Mouse (Mus musculus) macrophage (primary cell): ENCODE measurements around the gene Gtf2a2. TPM values are rescaled to one million over a fixed set of nuclear protein-coding genes. Genes with fewer than 3 reads are reported as not detected.

Experiments
- H3K27ac ChIP-seq: fragments of 350-480 bp; formaldehyde crosslinking; 2 replicates; pipeline ENCODE4 v1.9.0; 2021
- H3K36me3 ChIP-seq: fragments of 350-480 bp; formaldehyde crosslinking; 2 replicates; pipeline ENCODE4 v1.9.0; 2021; ENCODE audit errors: inconsistent target
- H3K4me3 ChIP-seq: fragments of 350-480 bp; formaldehyde crosslinking; 2 replicates; pipeline ENCODE4 v1.9.0; 2021; ENCODE audit errors: inconsistent target
- H3K79me2 ChIP-seq: fragments of 350-480 bp; formaldehyde crosslinking; 2 replicates; pipeline ENCODE4 v1.9.0; 2021; ENCODE audit errors: inconsistent target
- WGBS: methylation state at CpG from one replicate; pipeline ENCODE4 v1.1.7; 2026; ENCODE audit warnings: inconsistent platforms; ENCODE audit not compliant: missing documents; 5-methylcytosine and 5-hydroxymethylcytosine counted together
- polyA plus RNA-seq: library from polyadenylated mRNA; stranded (reverse); fragments of 250-400 nt; gene quantifications from 3 replicates; pipeline ENCODE4 v1.2.4, GENCODE M21; 2018; ENCODE audit warnings: inconsistent platforms
- total RNA-seq, 78 experiments: library from RNA; depleted of rRNA; stranded (reverse); fragments of 250-400 nt; gene quantifications; 1 replicate in 9 of 78; 2 replicates in 24 of 78; 3 replicates in 43 of 78; 4 replicates in 2 of 78; pipeline ENCODE4 v1.2.4; 2018; ENCODE audit warnings: inconsistent platforms in 56 of 78

Gtf2a2 gene
- 100 to 1,000 TPM in 15 of 26 experiments, 10 to 100 TPM in 11; 45.5 to 199 (median 114) TPM for total RNA-seq (2018; cell fraction: chromatin; rRNA removed)
- total RNA-seq (2018; cell fraction: cytosol; rRNA removed): 10 to 100 TPM; 19.8 to 39.3 (median 29.5) TPM
- total RNA-seq (2018; cell fraction: nucleus; rRNA removed): 100 to 1,000 TPM in 7 of 26 experiments, 10 to 100 TPM in 19; 58.4 to 165 (median 76.7) TPM
- polyA plus RNA-seq: 35.0 to 52.9 TPM (median 40.1 TPM) in 3 replicates

DNA sequence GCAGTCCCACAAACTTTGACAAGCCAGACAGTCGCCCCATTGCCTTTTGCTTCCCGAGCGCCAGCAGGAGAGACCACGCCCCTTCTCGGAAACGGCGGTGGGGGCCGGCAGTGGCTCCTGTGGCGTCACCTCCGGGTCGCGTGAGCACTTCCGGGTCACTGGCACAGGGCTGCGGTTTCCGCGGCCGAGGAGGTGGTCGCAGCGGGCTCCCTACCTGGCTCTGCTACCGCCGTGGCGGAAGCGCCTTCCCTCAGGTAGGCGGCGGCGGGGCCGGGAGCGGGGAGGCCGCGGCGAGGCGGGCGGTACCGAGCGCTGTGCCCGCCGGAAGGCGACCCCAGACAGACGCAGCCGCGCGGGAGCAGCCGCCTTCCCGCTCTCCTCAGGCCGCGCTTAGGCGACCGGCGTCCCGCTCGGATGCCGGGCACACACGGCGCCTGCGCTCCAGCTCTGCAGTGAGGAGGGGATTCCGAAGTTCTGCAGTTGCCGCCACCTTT, at the start of gene Gtf2a2:
TSS of gene Gtf2a2 (plus strand) at position 143 of the 494 bp plus-strand sequence.
- H3K4me3 ChIP-seq: peak within 1 kb of the TSS; percentile 78
- under 1% methylated on average over 37 of the region's 57 CpGs for WGBS
- H3K27ac ChIP-seq: peak within 1 kb of the TSS; percentile 56
- peaks cover 48% of the 10 kb centered on the region for H3K79me2 ChIP-seq
- H3K36me3 ChIP-seq: peaks cover 20% of the 10 kb centered on the region; the same call in 1 of the 2 replicates

DNA sequence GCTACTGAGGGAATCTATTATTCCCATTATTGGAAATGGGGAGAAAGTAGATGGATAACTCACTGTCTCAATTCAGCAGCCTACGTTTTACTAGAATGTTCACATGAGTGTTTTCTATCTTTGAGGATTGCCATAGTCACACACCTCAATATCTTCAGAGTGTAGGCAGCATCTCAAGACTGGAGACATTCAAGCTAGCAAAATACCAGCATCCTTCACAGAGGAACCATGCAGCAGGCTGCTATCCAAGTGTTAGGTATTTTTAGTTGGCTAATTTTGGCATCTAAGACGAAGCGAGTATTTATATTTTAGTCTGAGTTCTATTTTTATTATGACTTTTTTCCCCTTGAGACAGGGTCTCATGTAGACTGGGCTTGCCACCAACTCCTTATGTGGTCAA, 48.0 kb upstream of the Gtf2a2 start:
- Histone ChIP-seq H3K4me3 (no peak overlapping the region), H3K36me3 (no peaks in the 10 kb centered on the region), H3K27ac (no peak overlapping the region), H3K79me2 (no peaks in the 10 kb centered on the region)
- WGBS: 81% methylated on average over 3 of the region's 3 CpGs

DNA sequence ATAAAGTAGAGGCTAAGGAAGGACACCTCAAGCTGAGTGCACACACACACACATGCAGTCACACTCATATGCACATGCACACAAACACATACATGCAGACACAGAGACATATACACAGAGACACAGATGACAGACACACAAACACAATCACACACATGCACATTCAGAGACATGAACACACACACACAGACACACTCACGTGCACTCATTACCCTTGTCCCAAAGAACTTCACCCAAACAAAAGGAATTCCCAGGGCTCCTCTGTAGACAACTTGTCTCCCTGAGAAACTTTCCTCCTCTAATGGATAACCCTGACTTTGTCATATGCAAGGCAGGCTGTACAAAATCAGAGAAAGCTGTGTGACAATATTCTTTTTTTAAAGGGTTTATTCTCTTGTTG, 26.8 kb upstream of the Gtf2a2 start:
- H3K36me3 ChIP-seq: no peaks in the 10 kb centered on the region

DNA sequence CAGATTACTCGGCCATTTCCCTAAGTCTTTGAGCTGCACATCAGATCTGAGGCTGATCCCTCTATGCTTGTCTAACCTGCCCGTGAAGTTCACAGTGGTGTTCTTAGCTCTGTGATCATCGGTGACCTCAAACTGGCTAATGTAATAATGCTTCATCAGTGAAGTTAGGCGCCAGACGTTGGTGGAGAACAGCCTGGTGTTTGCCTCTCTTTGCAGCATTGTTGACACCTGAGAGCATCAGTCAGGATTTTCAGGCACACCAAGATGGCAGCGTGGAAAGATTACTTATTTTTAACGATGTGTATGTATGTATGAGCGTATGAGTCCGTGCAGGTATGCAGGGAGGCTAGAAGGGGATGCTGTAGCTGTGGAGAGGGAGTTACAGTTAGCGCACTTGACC, 26.3 kb upstream of the Gtf2a2 start:
- 99% methylated on average over 10 of the region's 10 CpGs for WGBS
- no peak overlapping the region for H3K27ac ChIP-seq
- no peaks in the 10 kb centered on the region for H3K36me3 ChIP-seq
- H3K79me2 ChIP-seq: peaks cover 13% of the 10 kb centered on the region
- no peak overlapping the region for H3K4me3 ChIP-seq

More for the DNA sequence above, 26.8 kb upstream of the Gtf2a2 start:
- WGBS: 100% methylated on average over 1 of the region's 1 CpGs
- H3K79me2 ChIP-seq: peaks cover 8% of the 10 kb centered on the region
- H3K27ac ChIP-seq: no peak overlapping the region
- H3K4me3 ChIP-seq: no peak overlapping the region

DNA sequence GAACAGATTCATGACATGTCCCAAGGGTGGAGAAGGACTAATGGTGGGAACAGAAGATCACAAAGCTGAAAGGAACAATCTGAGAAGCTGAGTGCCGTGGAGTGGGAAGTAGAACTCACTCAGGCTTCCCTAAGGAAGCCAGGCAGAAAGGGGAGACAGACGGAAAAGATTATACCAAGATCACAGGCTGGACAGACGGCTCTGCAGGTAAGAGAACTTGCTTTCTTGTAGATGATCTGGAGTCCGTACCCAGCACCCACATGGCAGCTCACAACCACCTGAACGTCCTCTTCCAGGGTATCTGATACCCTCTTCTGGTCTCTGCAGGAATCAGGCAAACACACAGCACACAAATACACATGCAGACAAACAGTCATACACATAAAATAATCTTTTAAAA, 25.8 kb upstream of the Gtf2a2 start:
- Histone ChIP-seq H3K4me3 (no peak overlapping the region), H3K36me3 (no peaks in the 10 kb centered on the region), H3K27ac (no peak overlapping the region), H3K79me2 (peaks cover 18% of the 10 kb centered on the region)
- 93% methylated on average over 5 of the region's 5 CpGs for WGBS

DNA sequence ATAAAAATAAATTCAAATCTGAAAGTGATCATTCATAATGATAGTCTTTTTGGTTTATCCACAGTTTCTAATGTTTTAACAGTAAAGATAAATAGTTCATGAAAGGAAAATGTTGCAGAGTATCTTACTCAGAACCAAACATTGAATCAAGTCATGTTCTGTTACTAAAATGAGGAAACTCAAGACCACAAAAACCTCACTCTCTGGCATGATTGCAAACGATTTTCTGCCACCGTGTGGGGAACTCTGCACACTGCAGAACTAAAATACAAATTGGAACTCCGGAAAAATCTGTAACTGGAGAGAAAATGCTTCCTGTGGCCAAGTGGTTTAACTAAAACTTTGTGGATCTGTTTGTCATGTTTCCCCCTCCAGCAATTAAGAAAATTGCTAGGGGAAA, 24.8 kb upstream of the Gtf2a2 start:
- Histone ChIP-seq H3K36me3 (no peaks in the 10 kb centered on the region), H3K27ac (no peak overlapping the region), H3K4me3 (no peak overlapping the region), H3K79me2 (peaks cover 28% of the 10 kb centered on the region)
- WGBS: 0% methylated on average over 3 of the region's 3 CpGs

DNA sequence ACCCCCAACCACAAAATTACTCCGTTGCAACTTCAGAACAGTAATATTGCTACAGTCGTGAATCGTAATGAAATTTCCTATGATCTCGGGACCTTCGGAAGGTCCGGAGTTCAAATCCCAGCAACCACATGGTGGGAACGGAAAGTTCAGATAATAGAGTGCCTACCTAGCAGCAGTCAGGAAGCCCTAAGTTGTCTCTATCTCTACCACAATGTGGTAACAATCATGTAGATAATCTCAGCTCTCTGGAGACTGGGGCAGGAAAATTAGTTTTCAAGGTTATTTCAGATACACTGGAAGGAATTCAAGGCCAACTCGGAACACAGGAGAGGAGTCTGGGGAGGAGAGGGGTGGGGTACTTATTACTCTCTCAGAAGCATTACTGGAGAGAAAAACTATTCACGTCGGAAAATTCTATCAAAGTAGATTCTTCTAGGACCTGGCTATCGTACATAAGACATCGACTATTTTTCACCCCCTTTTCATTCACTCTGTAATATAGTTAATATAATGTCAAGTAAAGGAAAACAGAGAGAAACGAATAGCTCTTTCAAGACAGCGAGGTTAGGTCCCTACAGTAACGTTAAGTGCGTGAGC, 23.5 kb upstream of the Gtf2a2 start:
- Histone ChIP-seq H3K27ac (peak overlapping the region; percentile 46), H3K36me3 (no peaks in the 10 kb centered on the region), H3K79me2 (peaks cover 35% of the 10 kb centered on the region), H3K4me3 (peak overlapping the region; percentile 21; the same call in 1 of the 2 replicates)
- 31% methylated on average over 16 of the region's 16 CpGs for WGBS

DNA sequence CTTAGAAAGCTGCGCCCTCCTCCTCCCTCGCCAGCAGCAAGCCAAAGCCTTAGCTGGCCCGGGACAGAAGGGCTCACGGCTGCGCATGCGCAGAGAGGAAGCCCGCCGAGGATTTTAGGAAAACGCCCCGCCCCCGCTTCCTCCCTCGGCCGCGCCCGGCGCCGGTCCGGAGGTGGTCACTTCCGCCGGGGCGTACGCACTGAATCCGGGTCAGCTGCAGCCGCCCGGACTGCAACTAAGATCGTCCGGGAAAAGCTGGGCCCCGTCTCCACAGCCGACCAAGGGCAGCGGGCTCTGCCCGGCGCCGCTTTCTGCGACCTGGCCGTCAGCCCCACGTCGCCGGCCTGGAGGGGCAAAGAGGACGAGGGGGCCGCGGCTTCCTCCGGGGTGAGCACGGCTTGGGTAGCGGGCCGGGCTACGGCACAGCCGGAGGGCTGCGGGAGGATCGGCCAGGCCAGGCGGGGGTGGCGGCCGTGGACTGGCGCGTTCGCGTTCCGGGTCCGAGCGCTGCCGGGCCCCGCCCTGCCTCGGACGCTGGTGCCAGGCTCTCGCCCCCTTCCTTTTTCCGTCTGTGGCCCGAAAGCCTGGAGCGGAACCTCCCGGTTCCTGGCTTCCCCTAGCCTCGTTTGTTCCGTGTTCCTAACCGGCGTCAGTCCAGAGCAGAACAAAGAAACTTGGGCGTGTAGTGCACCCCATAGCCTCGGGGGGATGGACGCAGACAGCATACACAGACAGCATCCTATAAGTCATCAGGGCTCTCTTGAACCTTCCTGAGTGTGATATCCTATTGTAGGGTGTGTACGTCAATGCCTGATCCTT, 22.8 kb upstream of the Gtf2a2 start, which contains the start of gene Bnip2:
TSS of gene Bnip2 (plus strand) at position 164 of the 819 bp plus-strand sequence.
- Histone ChIP-seq H3K36me3 (no peaks in the 10 kb centered on the region), H3K4me3 (peak within 1 kb of the TSS; percentile 76), H3K79me2 (peaks cover 43% of the 10 kb centered on the region), H3K27ac (peak within 1 kb of the TSS; percentile 68)
- WGBS: under 1% methylated on average over 60 of the region's 76 CpGs

DNA sequence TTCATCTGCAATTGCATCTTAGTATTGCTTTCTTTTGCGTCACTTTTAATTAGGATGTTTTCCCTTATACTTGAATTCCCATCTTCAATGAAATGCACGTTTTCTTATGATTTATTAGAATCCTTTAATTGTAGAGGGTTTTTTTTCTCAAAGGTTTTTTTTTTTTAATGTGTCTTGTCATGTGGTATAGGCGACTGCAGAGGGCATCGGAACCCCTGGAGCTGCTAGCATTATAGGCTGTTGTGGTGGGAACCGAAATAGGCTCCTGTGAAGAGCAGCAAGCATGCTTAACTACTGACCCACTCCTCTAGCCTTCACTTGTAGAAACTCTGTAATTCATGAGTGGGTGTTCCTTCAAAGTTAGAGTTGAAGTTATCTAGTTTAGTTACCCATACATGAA, 22.0 kb upstream of the Gtf2a2 start:
- H3K4me3 ChIP-seq: peak overlapping the region; percentile 76
- 0 out of 2 replicates have a peak, but pooled peaks cover 1% of the 10 kb centered on the region for H3K36me3 ChIP-seq
- WGBS: 9% methylated on average over 5 of the region's 5 CpGs
- peaks cover 51% of the 10 kb centered on the region for H3K79me2 ChIP-seq
- peak overlapping the region; percentile 68 for H3K27ac ChIP-seq

DNA sequence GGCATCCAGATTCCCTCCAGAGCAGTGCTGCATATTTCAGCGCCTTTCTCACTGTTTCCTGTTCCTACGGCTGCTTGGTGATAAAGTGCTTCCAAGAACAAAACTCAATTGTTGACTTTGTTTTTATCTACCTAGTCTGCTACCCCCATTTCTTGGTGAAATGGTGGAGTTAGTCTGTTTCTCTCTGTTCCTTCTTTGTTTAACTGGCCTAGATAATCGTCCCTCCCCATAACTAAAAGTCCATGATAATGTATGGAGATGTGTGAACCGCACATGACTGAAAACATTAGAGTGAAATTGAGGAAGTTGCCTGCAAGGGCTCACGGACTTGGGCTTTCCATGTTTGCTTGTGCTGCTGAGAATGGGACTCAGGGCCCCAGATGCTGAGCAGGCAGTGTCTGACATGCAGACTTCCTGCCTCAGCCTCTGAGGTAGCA, 19.5 kb upstream of the Gtf2a2 start:
- H3K36me3 ChIP-seq: peaks cover 23% of the 10 kb centered on the region
- WGBS: 2% methylated on average over 5 of the region's 5 CpGs
- no peak overlapping the region for H3K4me3 ChIP-seq
- peaks cover 76% of the 10 kb centered on the region for H3K79me2 ChIP-seq
- H3K27ac ChIP-seq: peak overlapping the region; percentile 68

DNA sequence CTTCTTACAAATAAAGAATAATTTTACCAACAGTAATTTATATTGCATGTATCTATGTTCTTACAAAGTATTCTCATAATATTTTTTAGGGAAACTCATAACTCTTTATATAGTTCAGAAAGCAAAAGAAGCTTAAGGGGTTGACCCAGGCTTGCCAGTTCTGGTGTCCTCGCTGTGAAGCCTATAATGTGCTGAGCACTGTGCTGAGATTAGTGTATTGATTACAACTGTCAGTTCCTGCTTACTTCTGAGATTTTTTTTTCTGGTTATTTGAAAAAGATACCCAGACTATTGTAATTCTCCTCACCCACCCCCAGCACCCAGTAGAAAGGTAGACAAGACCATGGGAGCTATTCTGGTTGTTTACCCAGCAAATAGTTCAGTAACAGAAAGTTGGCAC, 18.9 kb upstream of the Gtf2a2 start:
- Histone ChIP-seq H3K27ac (peak overlapping the region; percentile 68), H3K79me2 (peaks cover 82% of the 10 kb centered on the region), H3K36me3 (peaks cover 30% of the 10 kb centered on the region), H3K4me3 (no peak overlapping the region)
- 56% methylated on average over 1 of the region's 1 CpGs for WGBS

DNA sequence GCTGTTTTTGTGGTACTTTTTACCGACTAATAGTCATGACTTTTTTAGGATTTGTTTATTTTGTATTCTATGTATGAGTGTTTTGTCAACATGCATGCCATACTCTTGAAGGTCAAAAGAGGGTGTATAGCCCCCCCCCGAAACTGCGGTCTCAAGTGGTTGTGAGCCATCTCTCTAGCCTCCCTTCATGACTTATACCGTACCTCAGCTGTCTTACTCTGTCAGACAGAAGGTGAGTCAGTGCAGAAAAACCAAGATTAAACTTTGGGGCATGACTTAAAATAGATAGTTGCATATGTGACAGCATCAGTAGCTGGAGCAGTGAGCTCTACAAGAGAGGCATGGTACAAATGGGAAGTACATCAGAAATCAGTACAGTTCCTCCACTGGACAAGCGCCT, 17.8 kb upstream of the Gtf2a2 start:
- H3K36me3 ChIP-seq: peaks cover 40% of the 10 kb centered on the region

DNA sequence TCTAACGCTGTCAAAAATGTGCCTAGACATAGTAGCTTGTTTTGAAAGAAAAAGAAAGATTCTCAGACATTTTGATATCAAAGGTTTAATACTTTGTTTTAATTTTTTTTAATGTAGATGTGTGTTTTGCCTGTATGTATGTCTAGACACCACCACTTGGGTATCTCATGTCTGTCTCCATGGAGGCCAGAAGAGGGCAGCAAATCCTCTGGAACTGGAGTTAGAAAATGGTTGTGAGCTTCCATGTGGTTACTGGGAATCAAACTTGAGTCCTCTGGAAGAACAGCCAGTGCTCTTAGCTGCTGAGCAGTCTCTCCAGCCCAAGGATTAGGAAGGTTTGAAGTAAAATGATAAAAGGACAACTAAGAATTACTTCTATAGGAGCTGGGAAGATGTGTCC, 13.0 kb upstream of the Gtf2a2 start:
- H3K36me3 ChIP-seq: peaks cover 87% of the 10 kb centered on the region
- H3K27ac ChIP-seq: no peak overlapping the region
- peaks cover 80% of the 10 kb centered on the region for H3K79me2 ChIP-seq
- WGBS: 82% methylated on average over 1 of the region's 1 CpGs
- H3K4me3 ChIP-seq: no peak overlapping the region

More for the DNA sequence above, 17.8 kb upstream of the Gtf2a2 start:
- H3K27ac ChIP-seq: no peak overlapping the region
- H3K4me3 ChIP-seq: no peak overlapping the region
- peaks cover 93% of the 10 kb centered on the region for H3K79me2 ChIP-seq
- 93% methylated on average over 5 of the region's 5 CpGs for WGBS

DNA sequence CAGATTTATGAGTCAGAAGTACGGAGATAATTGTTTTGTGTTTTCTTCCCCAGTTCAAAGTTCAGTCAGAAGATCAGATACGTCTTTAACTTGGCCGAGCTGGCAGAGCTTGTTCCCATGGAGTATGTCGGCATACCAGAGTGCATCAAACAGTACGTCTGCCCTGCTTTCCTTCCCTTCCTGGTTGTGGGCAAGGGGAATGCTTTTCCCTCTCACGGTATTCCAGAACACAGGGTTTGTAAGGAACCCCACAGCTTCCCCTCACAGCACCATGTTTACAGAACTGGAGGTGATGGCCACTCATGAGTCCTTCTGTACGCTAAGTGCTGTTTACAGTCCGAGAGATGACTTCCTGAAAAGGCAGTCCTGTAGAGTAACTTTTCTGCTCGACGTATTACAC, 8.8 kb upstream of the Gtf2a2 start:
- peaks cover 64% of the 10 kb centered on the region; the same call in 1 of the 2 replicates for H3K79me2 ChIP-seq
- 95% methylated on average over 10 of the region's 10 CpGs for WGBS
- peaks cover 68% of the 10 kb centered on the region for H3K36me3 ChIP-seq
- no peak overlapping the region for H3K4me3 ChIP-seq
- no peak overlapping the region for H3K27ac ChIP-seq
